Mouse (Mus musculus) embryonic facial prominence, embryonic 15.5 days (tissue): ENCODE results near the gene Tex19.2. TPM values are rescaled to one million over a fixed set of nuclear protein-coding genes. Genes with fewer than 3 reads are reported as not detected.

ENCODE experiments used
- ATAC-seq: fragments of 200-750 bp; cut with Nextera tagmentation; 2 replicates; pipeline ENCODE4 v1.8.0; 2017; ENCODE audit warnings: low read depth, moderate TSS enrichment; ENCODE audit not compliant: insufficient number of reproducible peaks, low FRiP score, low TSS enrichment
- H3K27ac ChIP-seq: fragments of 300-500 bp; sonication (generic); replicated peaks from 2 replicates; pipeline ENCODE4 v1.5.1; 2015; ENCODE audit warnings: mild to moderate bottlenecking, inconsistent platforms
- H3K27me3 ChIP-seq: fragments of 300-500 bp; sonication (generic); 2 replicates; pipeline ENCODE4 v1.6.1; 2015; ENCODE audit warnings: inconsistent platforms
- H3K36me3 ChIP-seq: fragments of 300-500 bp; sonication (generic); 2 replicates; pipeline ENCODE4 v1.6.1; 2015; ENCODE audit warnings: mild to moderate bottlenecking, inconsistent platforms
- H3K4me1 ChIP-seq: fragments of 300-500 bp; sonication (generic); 2 replicates; pipeline ENCODE4 v1.6.1; 2015; ENCODE audit warnings: inconsistent platforms
- H3K4me2 ChIP-seq: fragments of 300-500 bp; sonication (generic); replicated peaks from 2 replicates; pipeline ENCODE4 v1.6.1; 2015; ENCODE audit warnings: mild to moderate bottlenecking, inconsistent platforms
- H3K4me3 ChIP-seq: fragments of 300-500 bp; sonication (generic); replicated peaks from 2 replicates; pipeline ENCODE4 v1.5.1; 2015; ENCODE audit warnings: mild to moderate bottlenecking, inconsistent platforms
- H3K9ac ChIP-seq: fragments of 300-500 bp; sonication (generic); 2 replicates; pipeline ENCODE4 v1.6.1; 2015; ENCODE audit warnings: inconsistent platforms
- H3K9me3 ChIP-seq: fragments of 300-500 bp; sonication (generic); replicated peaks from 2 replicates; pipeline ENCODE4 v1.6.1; 2016; ENCODE audit warnings: inconsistent platforms
- WGBS: fragments of 180-500 bp; shearing (Covaris S2); methylation state at CpG from one replicate; pipeline ENCODE4 v1.1.7; 2015; 5-methylcytosine and 5-hydroxymethylcytosine counted together
- polyA plus RNA-seq: library from polyadenylated mRNA; unstranded; fragments of >200 nt; fragmentation: Nextera tagmentation; extraction: Ambion mirVana; gene quantifications from 2 replicates; pipeline ENCODE4 v1.2.1, GENCODE M21; 2015

Gene Tex19.2
- polyA plus RNA-seq, 1 experiment from 2014 or later = not detected

DNA sequence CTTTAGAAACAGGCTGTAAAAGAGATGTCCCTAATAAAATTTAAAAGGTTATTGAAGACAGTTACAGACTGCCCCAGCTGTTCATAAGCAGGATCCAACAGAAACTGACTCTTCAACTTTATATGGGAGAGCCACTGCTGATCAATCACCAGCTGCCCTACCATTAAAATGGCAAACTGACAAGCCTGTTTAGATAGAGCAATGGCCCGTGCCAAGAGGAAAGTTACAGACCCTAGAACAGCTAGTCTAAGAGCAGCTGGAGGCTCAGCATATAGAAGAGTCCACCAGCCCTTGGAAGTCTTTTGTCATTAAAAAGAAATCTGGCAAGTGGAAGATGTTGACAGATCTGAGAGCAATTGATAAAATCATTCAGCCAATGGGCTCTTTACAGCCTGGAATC is 16.1 kb upstream of the Tex19.2 start:
- Histone ChIP-seq H3K27me3 (no peaks in the 10 kb centered on the region), H3K4me2 (no peak overlapping the region), H3K36me3 (no peaks in the 10 kb centered on the region), H3K4me1 (no peaks in the 10 kb centered on the region), H3K27ac (no peak overlapping the region), H3K9me3 (no peaks in the 10 kb centered on the region), H3K9ac (no peak overlapping the region), H3K4me3 (no peak overlapping the region)
- no peak for ATAC-seq
- WGBS = 72% methylated on average over 1 of the region's 1 CpGs

- no peak overlapping the region for H3K4me2 ChIP-seq
- no peaks in the 10 kb centered on the region for H3K9me3 ChIP-seq
- no peak for ATAC-seq
- no peak overlapping the region for H3K27ac ChIP-seq
- H3K27me3 ChIP-seq = no peaks in the 10 kb centered on the region
- no peak overlapping the region for H3K4me3 ChIP-seq
- no peaks in the 10 kb centered on the region for H3K36me3 ChIP-seq
- no peak overlapping the region for H3K9ac ChIP-seq
- 37% methylated on average over 1 of the region's 1 CpGs for WGBS
- no peaks in the 10 kb centered on the region for H3K4me1 ChIP-seq
Measured at GRCm38 (mm10) chr11:121129616-121130015, 11.1 kb upstream of the Tex19.2 start.

- Histone ChIP-seq H3K27me3 (no peaks in the 10 kb centered on the region), H3K9ac (no peak overlapping the region), H3K36me3 (no peaks in the 10 kb centered on the region), H3K27ac (no peak overlapping the region), H3K4me3 (no peak overlapping the region), H3K9me3 (no peaks in the 10 kb centered on the region), H3K4me1 (no peaks in the 10 kb centered on the region), H3K4me2 (no peak overlapping the region)
- ATAC-seq = no peak
- WGBS = 86% methylated on average over 3 of the region's 3 CpGs
Measured at GRCm38 (mm10) chr11:121127441-121127840, 9.0 kb upstream of the Tex19.2 start.

DNA sequence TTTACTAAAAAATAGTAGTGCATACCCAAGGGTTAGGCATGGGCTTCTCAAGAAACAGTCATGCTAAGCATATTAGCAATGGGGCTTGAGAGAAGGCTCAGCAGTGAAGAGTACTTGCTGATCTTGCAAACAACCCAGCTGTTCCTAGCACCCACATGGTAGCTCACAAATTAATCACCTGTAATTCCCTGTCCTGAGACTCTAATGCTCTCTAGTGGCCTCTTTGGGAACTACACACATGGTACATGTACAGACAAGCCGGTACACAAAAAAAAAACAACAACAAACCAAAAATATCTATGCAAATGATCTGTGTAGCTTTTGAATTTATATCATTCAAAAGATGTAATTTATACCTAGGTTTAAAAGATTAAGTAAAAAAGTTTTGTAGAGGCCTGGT is 7.9 kb upstream of the Tex19.2 start:
- Histone ChIP-seq H3K27ac (no peak overlapping the region), H3K27me3 (no peaks in the 10 kb centered on the region), H3K4me3 (no peak overlapping the region), H3K36me3 (no peaks in the 10 kb centered on the region), H3K4me2 (no peak overlapping the region), H3K4me1 (no peaks in the 10 kb centered on the region), H3K9ac (no peak overlapping the region), H3K9me3 (no peaks in the 10 kb centered on the region)
- 74% methylated on average over 1 of the region's 1 CpGs for WGBS
- ATAC-seq = no peak

DNA sequence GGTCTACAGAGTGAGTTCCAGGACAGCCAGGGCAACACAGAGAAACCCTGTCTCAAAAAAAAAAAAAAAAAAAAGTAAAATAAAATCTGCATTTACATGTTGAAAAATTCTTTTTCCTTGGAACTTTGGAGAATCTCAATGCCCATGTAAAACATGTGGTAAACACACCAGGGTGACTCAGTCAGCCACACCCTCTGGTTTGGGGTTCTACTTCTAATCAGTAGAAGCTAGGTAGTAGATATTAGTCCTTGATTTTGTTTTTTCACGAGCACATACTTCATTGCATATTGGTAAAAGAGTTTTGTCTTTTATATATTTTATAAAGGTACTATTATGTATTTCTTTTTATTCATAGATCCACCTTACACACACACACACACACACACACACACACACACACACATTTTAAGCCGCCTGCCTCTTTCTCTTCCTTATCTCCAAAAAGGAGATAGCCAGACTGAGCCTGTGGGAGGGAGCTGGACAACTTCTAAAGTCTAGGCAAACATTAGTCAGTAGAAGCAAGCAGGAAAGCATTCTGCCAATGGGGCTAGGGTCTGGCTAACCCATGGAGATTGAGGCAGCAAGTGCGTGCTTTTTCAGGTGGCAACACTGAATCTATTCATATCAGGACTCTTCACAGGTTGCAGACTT is 7.2 kb upstream of the Tex19.2 start:
- WGBS = 83% methylated on average over 3 of the region's 3 CpGs

DNA sequence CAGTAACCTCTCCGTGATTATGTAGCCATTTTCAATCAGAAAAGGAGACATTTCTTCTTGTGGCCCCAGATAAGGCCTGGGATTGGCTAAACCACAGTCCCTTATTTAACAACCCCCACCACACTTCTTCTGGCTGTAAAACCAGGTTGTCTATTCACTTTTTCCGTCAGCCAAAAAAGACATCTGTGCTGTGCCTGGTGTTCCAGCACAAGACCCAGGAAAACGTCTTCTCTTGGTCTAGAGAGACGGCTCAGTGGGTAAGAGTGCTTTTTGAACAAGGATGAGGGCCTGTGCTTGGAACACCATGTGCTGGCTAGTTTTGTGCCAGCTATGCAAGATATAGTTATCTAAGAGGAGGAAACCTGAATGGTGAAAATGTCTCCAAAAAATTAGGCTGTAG is 5.0 kb upstream of the Tex19.2 start:
- no peak overlapping the region for H3K27ac ChIP-seq
- no peaks in the 10 kb centered on the region for H3K4me1 ChIP-seq
- 83% methylated on average over 4 of the region's 4 CpGs for WGBS
- no peak for ATAC-seq
- no peaks in the 10 kb centered on the region for H3K9me3 ChIP-seq
- H3K4me3 ChIP-seq = no peak overlapping the region
- no peak overlapping the region for H3K9ac ChIP-seq
- H3K4me2 ChIP-seq = no peak overlapping the region
- no peaks in the 10 kb centered on the region for H3K36me3 ChIP-seq
- no peaks in the 10 kb centered on the region for H3K27me3 ChIP-seq

More for the DNA sequence above, 7.2 kb upstream of the Tex19.2 start:
- Histone ChIP-seq H3K9me3 (no peaks in the 10 kb centered on the region), H3K27ac (no peak overlapping the region), H3K4me2 (no peak overlapping the region), H3K9ac (no peak overlapping the region), H3K4me1 (no peaks in the 10 kb centered on the region), H3K36me3 (no peaks in the 10 kb centered on the region), H3K27me3 (no peaks in the 10 kb centered on the region), H3K4me3 (no peak overlapping the region)
- ATAC-seq = no peak

- no peak overlapping the region for H3K27ac ChIP-seq
- H3K4me2 ChIP-seq = no peak overlapping the region
- H3K4me3 ChIP-seq = no peak overlapping the region
- 76% methylated on average over 2 of the region's 2 CpGs for WGBS
- H3K36me3 ChIP-seq = no peaks in the 10 kb centered on the region
- ATAC-seq = no peak
- no peak overlapping the region for H3K9ac ChIP-seq
- H3K9me3 ChIP-seq = no peaks in the 10 kb centered on the region
- H3K27me3 ChIP-seq = no peaks in the 10 kb centered on the region
- no peaks in the 10 kb centered on the region for H3K4me1 ChIP-seq
Measured at GRCm38 (mm10) chr11:121122024-121122670, 3.7 kb upstream of the Tex19.2 start.

DNA sequence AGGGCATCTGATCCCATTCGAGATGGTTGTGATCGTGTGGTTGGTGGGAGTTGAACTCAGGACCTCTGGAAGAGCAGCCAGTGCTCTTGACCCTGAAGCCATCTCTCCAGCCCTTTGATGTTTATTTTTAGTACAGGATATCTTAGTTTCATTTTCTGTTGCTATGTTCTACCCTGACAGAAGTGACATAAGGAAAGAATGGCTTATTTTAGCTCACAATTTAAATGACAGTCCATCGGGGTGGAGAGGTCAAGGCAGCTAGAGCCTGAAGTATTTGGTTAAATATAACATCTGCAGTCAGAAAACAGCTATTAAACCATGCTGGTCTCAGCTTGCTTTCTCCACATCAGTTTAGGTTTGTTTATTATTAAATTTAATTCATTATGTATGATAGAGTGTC is 2.7 kb upstream of the Tex19.2 start:
- 79% methylated on average over 3 of the region's 3 CpGs for WGBS
- Histone ChIP-seq H3K27me3 (no peaks in the 10 kb centered on the region), H3K4me3 (no peak overlapping the region), H3K36me3 (no peaks in the 10 kb centered on the region), H3K9me3 (no peaks in the 10 kb centered on the region), H3K4me2 (no peak overlapping the region), H3K27ac (no peak overlapping the region), H3K4me1 (no peaks in the 10 kb centered on the region), H3K9ac (no peak overlapping the region)
- no peak for ATAC-seq

- WGBS = 94% methylated on average over 18 of the region's 18 CpGs
- H3K9ac ChIP-seq = no peak overlapping the region
- H3K4me1 ChIP-seq = no peaks in the 10 kb centered on the region
- no peaks in the 10 kb centered on the region for H3K36me3 ChIP-seq
- no peaks in the 10 kb centered on the region for H3K9me3 ChIP-seq
- no peak for ATAC-seq
- H3K27me3 ChIP-seq = no peaks in the 10 kb centered on the region
- no peak overlapping the region for H3K4me3 ChIP-seq
- H3K4me2 ChIP-seq = no peak overlapping the region
- no peak overlapping the region for H3K27ac ChIP-seq
Measured at GRCm38 (mm10) chr11:121118106-121118505, 371 bp downstream of the Tex19.2 start.

DNA sequence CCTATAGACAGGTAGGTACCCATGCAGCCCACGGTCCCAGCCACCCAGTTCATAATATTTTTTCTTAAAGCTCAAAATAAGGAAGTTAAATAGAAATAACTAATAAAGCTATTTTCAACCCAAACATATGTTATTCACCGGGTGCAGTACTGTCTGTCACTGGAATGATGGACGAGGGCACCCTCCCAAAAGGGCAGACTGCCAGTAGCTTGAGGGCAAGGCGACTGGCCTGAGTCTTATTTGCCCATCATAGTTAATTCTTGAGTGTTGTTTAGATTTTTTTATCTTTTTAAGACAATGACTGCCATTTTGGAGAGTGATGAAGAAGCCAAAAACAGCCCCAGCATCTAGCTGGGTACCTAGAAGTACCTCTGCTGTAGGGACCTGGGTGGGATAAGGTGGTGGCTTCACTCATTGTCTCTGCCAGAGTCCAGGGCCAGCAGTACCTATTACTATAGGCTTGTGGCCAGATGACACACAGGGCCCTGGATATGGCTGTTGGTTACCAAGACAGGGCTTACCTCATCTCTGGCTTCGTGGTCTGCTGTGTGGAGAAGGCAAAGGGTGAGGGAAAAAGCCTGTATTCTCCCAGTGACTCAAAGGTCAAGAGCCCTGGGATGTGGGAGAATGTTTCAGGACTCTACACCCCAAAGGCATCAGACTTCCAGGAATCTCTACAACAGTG is 6.2 kb downstream of the Tex19.2 start:
- no peaks in the 10 kb centered on the region for H3K9me3 ChIP-seq
- no peak overlapping the region for H3K9ac ChIP-seq
- H3K36me3 ChIP-seq = no peaks in the 10 kb centered on the region
- no peak overlapping the region for H3K27ac ChIP-seq
- peaks cover 6% of the 10 kb centered on the region; the same call in 1 of the 2 replicates for H3K4me1 ChIP-seq
- no peak for ATAC-seq
- H3K27me3 ChIP-seq = no peaks in the 10 kb centered on the region
- H3K4me2 ChIP-seq = no peak overlapping the region
- H3K4me3 ChIP-seq = no peak overlapping the region
- 64% methylated on average over 5 of the region's 5 CpGs for WGBS

DNA sequence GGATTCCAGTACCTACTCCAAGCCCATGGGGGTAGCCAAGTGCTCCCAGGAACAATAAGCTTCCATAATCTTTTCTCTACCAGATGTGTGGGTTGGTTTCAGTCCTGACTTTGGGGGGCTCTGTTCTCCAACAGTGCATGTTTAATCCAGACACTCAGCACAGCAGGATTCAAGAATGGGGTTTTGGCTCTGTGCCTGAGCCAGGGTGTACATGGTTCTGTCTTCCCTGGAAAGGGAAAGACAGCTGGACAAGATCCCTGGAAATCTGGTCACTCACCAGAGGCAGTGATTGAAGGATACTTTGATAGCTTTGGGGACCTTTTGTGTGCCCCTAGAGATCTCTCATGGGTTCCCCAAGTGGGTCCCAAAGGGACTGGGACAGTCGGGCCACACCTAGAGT is 6.9 kb downstream of the Tex19.2 start:
- peaks cover 6% of the 10 kb centered on the region; the same call in 1 of the 2 replicates for H3K4me1 ChIP-seq
- H3K4me3 ChIP-seq = no peak overlapping the region
- H3K27ac ChIP-seq = no peak overlapping the region
- WGBS = 71% methylated on average over 1 of the region's 1 CpGs
- no peak overlapping the region for H3K9ac ChIP-seq
- H3K27me3 ChIP-seq = no peaks in the 10 kb centered on the region
- H3K4me2 ChIP-seq = no peak overlapping the region
- H3K9me3 ChIP-seq = no peaks in the 10 kb centered on the region
- no peaks in the 10 kb centered on the region for H3K36me3 ChIP-seq
- no peak for ATAC-seq
